Comparison of ENCODE assay signal across 8 mouse cellular contexts in the genomic region with DNA sequence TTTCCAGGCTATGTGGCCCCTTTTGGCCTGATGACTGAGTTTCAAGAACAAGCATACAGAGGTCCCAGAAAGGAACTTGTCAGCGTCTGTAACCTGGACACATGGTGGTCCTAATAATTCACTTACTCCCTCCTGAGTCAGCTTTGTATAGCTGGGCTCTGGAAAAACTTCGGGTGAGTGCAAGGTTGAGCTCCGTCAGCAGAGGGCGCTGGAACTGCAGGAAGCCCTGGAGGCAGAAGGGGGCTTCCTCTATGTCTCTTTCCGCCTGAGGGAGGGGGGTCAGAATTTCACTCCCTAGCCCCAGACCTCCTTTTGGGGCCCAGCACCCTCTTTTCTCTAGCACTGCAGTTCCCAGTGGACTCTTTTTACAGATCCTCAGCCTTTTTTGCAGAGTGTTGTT. TPM values are rescaled to one million over a fixed set of nuclear protein-coding genes. Genes with fewer than 3 reads are reported as not detected.
DNase-seq lines count a peak whose midpoint lies in the region; ATAC-seq and TF ChIP-seq lines count a peak whose summit lies in the region.

No protein-coding gene starts in this region.

- DNase-seq in ovary, postnatal 10 days (ENCODE audit: low spot score), result peak; percentile 45
- no peak for DNase-seq in ovary, adult 18-20 months (ENCODE audit: low spot score)
- peak; percentile 48 to 74 for DNase-seq in cerebellum, adult 2 months
- DNase-seq in heart, adult 18-20 months, result peak; percentile 52 to 84
- peak in 1 of 3 experiments; percentile 16 for DNase-seq in liver, embryonic 14.5 days (ENCODE audit: low read depth in 3 of 3, low spot score in 3 of 3)
- peak; percentile 76 for DNase-seq in ovary, postnatal 14 days (ENCODE audit: low spot score)
- DNase-seq in thymus, postnatal 36 days, result peak; percentile 79 to 83

- 0 out of 2 replicates have a peak overlapping the region, but pooled peaks have one; percentile 10 for H3K4me2 ChIP-seq in intestine, postnatal 0 days (replicated peaks; ENCODE audit: low read depth)
- no peak overlapping the region for H3K4me2 ChIP-seq in liver, embryonic 14.5 days (ENCODE audit: low read depth)

- no peaks in the 10 kb centered on the region for H3K9me3 ChIP-seq in intestine, postnatal 0 days (ENCODE audit: control insufficient read depth)
- no peaks in the 10 kb centered on the region for H3K9me3 ChIP-seq in liver, embryonic 14.5 days (ENCODE audit: control insufficient read depth, low read length)

- no peaks in the 10 kb centered on the region for H3K27me3 ChIP-seq in cerebellum, adult 2 months (ENCODE audit: control insufficient read depth, insufficient read depth, low read length)
- 0 out of 2 replicates have a peak, but pooled peaks cover 2% of the 10 kb centered on the region for H3K27me3 ChIP-seq in intestine, postnatal 0 days (replicated peaks; ENCODE audit: control insufficient read depth, insufficient read depth, low read length)
- H3K27me3 ChIP-seq in liver, embryonic 14.5 days (ENCODE audit: control insufficient read depth, insufficient read depth, low read length), result no peaks in the 10 kb centered on the region

- WGBS in cerebellum, adult 2 months, result under 1% methylated on average over 5 of the region's 5 CpGs
- 3% methylated on average over 5 of the region's 5 CpGs for WGBS in intestine, postnatal 0 days
- 1% methylated on average over 5 of the region's 5 CpGs for WGBS in liver, embryonic 14.5 days (ENCODE audit: insufficient replicate concordance)

- no peak overlapping the region for H3K4me3 ChIP-seq in cerebellum, adult 2 months (replicated peaks; ENCODE audit: insufficient read depth, low read depth, low read length)
- no peak overlapping the region for H3K4me3 ChIP-seq in intestine, postnatal 0 days (ENCODE audit: low read depth, low read length)
- H3K4me3 ChIP-seq in liver, embryonic 14.5 days (ENCODE audit: insufficient read depth in 1 of 2, low read depth in 2 of 2, low read length in 2 of 2), result no peak overlapping the region

- ATAC-seq in intestine, postnatal 0 days, result no peak
- no peak for ATAC-seq in liver, embryonic 14.5 days (ENCODE audit: insufficient read depth)

- TF ChIP-seq POLR2A in cerebellum, adult 2 months (IDR thresholded peaks at IDR 0.05; ENCODE audit: borderline replicate concordance, insufficient read depth, low read length), result no peak

- peak; percentile 81 for TF ChIP-seq CTCF in cerebellum, adult 2 months (IDR thresholded peaks at IDR 0.05; ENCODE audit: borderline replicate concordance, insufficient read depth, low read depth, low read length)
- peak; percentile 94 for TF ChIP-seq CTCF in intestine, postnatal 0 days (IDR thresholded peaks at IDR 0.05; ENCODE audit: low read depth)
- peak; percentile 85 for TF ChIP-seq CTCF in liver, embryonic 14.5 days (IDR thresholded peaks at IDR 0.05; ENCODE audit: low read depth)

- H3K27ac ChIP-seq in cerebellum, adult 2 months (ENCODE audit: insufficient read depth, low read length), result no peak overlapping the region
- no peak overlapping the region for H3K27ac ChIP-seq in intestine, postnatal 0 days (ENCODE audit: low read depth, low read length)
- no peak overlapping the region for H3K27ac ChIP-seq in liver, embryonic 14.5 days

- H3K9ac ChIP-seq in intestine, postnatal 0 days (ENCODE audit: low read depth, low read length), result no peak overlapping the region
- no peak overlapping the region for H3K9ac ChIP-seq in liver, embryonic 14.5 days (replicated peaks)

- no peak for TF ChIP-seq EP300 in liver, embryonic 14.5 days (IDR thresholded peaks at IDR 0.05; ENCODE audit: low read depth)

- peaks cover 37% of the 10 kb centered on the region for H3K4me1 ChIP-seq in cerebellum, adult 2 months (ENCODE audit: control insufficient read depth, insufficient read depth, low read length)
- no peaks in the 10 kb centered on the region for H3K4me1 ChIP-seq in intestine, postnatal 0 days (replicated peaks; ENCODE audit: control insufficient read depth, insufficient read depth, low read length)
- peaks cover 3 to 9% of the 10 kb centered on the region in 2 experiments; a peak in 3 of 4 replicates for H3K4me1 ChIP-seq in liver, embryonic 14.5 days (replicated peaks; ENCODE audit: control insufficient read depth in 2 of 2, insufficient read depth in 2 of 2, low read length in 1 of 2)

- H3K36me3 ChIP-seq in intestine, postnatal 0 days (ENCODE audit: control insufficient read depth, insufficient read depth), result no peaks in the 10 kb centered on the region
- no peaks in the 10 kb centered on the region for H3K36me3 ChIP-seq in liver, embryonic 14.5 days (replicated peaks; ENCODE audit: control insufficient read depth, insufficient read depth, low read depth)

RNA-seq across cellular contexts. Expression of gene Chmp6, which starts 3.8 kb away (rescaled TPM):
- 41.9 and 43.9 TPM in 2 replicates for polyA plus RNA-seq in cerebellum, adult 2 months (2012; rRNA removed)
- total RNA-seq in heart, adult 18-20 months (2021), result 10 to 100 TPM; 27.8 to 30.2 TPM
- 121 and 123 TPM in 2 replicates for polyA plus RNA-seq in intestine, postnatal 0 days (2015; fragmentation: Nextera tagmentation; extraction: Ambion mirVana)
- polyA plus RNA-seq in liver, embryonic 14.5 days (2012; rRNA removed), result 13.5 and 15.2 TPM in 2 replicates
- polyA plus RNA-seq in liver, embryonic 14.5 days (2014; fragmentation: Nextera tagmentation; extraction: Ambion mirVana), result 25.2 and 27.2 TPM in 2 replicates

RNA-seq across cellular contexts. Expression of gene Baiap2, which starts 33.1 kb away (rescaled TPM):
- polyA plus RNA-seq in cerebellum, adult 2 months (2012; rRNA removed), result 116 and 141 TPM in 2 replicates
- total RNA-seq in heart, adult 18-20 months (2021), result 10 to 100 TPM in 1 of 2 experiments, 1 to 10 TPM in 1; 6.5 to 10.7 TPM
- 4.2 and 4.3 TPM in 2 replicates for polyA plus RNA-seq in intestine, postnatal 0 days (2015; fragmentation: Nextera tagmentation; extraction: Ambion mirVana)
- 5.6 and 6.3 TPM in 2 replicates for polyA plus RNA-seq in liver, embryonic 14.5 days (2012; rRNA removed)
- 4.2 and 4.8 TPM in 2 replicates for polyA plus RNA-seq in liver, embryonic 14.5 days (2014; fragmentation: Nextera tagmentation; extraction: Ambion mirVana)

Comparison
In these comparisons a context has a peak if more than half of its experiments do, and no peak if none do; other contexts are left out.
1. RNA of gene Baiap2, which starts 33.1 kb away (polyA plus RNA-seq): 116 to 141 TPM in cerebellum, adult 2 months; 4.2 to 6.3 TPM in liver, embryonic 14.5 days and 4.2 to 4.3 TPM in intestine, postnatal 0 days; every median in the first group is over 10 times any median in the second.
2. Peak in every context shown above with its lines, with median percentiles within 50 percentile points of each other: CTCF ChIP-seq.